Mouse (Mus musculus) spleen, postnatal 4 days (tissue): ENCODE results near the gene Rab8b.
"Not testable (repeated sequence)": the region's sequence is repeated elsewhere in the genome, so short reads cannot be mapped to it uniquely, and the experiment has no call there.

Source experiments
- DNase-seq, 2 experiments: peaks; one replicate each; pipeline ENCODE4 v3.0.0; 2022; ENCODE audit warnings: low spot score in 2 of 2

Rab8b gene

DNA sequence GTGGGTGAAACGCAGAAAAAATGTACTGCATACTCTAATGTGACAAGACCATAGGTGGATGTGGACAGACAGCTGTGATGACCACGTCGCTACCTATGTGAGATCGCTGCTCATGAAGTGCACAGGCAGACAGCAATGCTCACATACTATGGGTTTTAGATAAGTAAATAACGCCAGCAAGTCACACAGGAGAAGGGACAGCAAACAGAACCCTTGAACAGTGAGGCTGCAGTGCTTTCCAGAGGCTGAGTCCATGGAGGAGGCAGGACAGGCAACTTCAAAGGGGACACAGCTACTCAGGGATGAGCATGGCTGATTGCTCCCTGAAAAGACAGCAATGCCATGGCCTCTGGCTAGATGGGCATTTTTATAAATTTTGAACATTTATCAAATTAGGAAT, 72.7 kb downstream of the Rab8b start:
- no peak for DNase-seq

GRCm38 (mm10) chr9:66835097-66835480, 84.4 kb downstream of the Rab8b start:
- peak in 1 of 2 experiments; percentile 51 for DNase-seq

- peak; percentile 99 for DNase-seq
Observed at GRCm38 (mm10) chr9:66834318-66835096, 85.0 kb downstream of the Rab8b start, which contains the start of gene Aph1c. Gene Aph1c, minus strand, starts transcription at chr9:66834726.

- no peak for DNase-seq
Observed at GRCm38 (mm10) chr9:66833851-66834250, 85.6 kb downstream of the Rab8b start.

DNA sequence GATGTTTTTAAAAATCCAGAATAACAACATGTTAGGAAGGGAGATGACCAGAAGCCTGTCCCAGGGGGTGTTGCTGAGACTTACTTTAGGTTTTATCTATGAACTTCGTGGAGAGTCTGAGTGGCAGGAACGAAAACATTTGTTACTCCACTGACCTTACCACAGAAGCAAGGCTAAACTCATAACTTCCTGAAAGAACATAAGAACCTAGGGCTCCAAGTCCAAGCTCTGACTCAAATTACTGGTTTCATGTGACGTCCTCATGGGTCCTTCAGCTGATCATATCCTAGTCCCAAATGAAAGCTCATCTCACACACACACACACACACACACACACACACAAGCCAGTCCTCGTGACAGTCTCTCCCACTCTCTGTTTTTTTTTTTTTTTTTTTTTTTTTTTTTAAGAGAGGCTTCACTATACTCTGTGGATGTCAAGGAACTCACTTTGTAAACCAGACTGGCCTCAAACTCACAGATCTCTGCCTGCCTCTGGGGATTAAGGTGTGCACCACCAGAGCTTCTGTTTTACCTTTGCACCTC, 87.0 kb downstream of the Rab8b start:
- DNase-seq, result no peak

GRCm38 (mm10) chr9:66825990-66826389, 93.5 kb downstream of the Rab8b start:
- no peak for DNase-seq

DNA sequence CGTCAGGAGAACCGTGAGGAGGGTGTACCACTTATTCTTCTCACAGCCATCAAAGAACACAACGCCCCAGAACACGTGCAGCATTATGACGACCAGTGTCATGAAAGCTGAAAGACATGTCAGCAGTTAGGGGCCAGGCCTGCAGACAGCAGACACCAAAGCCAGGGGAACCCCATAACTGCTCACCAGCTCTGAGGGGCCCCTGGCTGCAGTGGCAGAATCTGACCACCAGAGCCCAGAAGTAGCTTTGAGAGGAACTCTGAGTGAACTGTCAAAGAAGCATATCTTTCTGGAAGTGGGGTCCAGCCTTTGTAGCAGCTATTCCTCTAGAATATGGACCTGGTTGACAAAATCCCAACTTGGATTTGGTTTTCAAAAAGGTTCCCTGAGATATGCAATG, 97.2 kb downstream of the Rab8b start:
- DNase-seq, result not testable (repeated sequence)

DNA sequence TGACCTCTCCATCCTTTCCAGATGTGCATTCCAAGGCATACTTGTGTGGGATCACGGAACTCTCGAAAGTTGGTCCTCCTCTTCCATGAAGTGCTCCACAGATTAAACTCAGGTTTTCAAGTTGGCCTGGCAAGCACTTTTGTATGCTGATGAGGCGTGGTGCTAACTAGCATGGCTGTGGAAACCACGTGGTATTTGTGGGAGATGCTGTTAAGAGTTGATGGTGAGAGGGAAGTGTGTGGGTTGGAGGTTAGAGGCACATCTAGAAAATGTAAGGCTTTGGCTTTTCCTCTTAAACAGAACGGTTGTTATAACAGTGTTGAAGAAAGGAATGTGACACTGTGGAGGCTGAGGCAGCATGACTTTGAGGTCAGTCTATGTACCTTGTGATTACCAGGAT, 98.5 kb downstream of the Rab8b start:
- no peak for DNase-seq

- no peak for DNase-seq
Observed at GRCm38 (mm10) chr9:66813392-66813791, 106.1 kb downstream of the Rab8b start.

DNA sequence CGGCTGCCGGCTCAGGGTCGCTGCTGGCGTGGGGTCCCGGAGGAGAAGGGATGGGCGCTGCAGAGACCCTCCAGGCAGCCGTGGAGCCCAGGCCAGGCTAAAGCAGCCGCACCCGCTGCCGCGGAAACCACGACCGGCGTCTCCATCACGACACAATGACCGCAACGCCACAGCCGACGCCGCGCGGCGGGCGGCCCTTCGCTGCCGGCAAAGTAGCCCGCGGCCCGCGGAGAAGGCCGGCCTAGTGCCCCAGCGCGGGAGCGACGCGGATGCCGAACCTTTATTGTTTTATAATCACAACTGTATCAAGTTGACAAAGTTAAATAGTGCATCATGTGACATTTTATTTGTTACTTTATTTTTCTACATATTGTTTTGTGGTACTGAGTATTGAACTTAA, 113.5 kb downstream of the Rab8b start:
- DNase-seq, result not testable (repeated sequence)

DNA sequence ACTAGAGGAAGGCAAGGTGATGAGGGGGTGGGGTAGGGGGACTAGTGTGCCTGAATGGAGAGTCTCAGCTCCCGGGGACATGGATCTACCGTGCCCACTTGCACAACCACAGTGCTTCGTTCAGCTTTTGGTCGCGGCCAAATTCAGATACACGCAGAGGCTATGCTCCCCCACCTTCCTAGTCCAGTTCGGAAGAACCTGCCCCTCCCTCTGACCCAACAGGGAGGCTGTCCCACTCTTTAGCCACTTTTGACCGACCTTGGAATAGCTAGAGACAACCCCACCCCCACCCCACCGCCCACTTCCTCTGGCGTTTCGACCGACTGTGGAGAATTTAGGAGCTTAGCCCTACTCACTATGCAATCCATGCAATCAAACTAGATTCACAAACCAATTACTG, 117.5 kb downstream of the Rab8b start:
- peak in 1 of 2 experiments; percentile 54 for DNase-seq

GRCm38 (mm10) chr9:66796739-66797138, 122.7 kb downstream of the Rab8b start, which contains the start of gene Gm10647:
Gene Gm10647, plus strand, starts transcription at chr9:66797039.
- no peak for DNase-seq

- peak; percentile 89 to 93 for DNase-seq
Observed at GRCm38 (mm10) chr9:66795464-66796324, 123.8 kb downstream of the Rab8b start, which contains the start of gene Aph1b. Gene Aph1b, minus strand, starts transcription at chr9:66795490.

DNA sequence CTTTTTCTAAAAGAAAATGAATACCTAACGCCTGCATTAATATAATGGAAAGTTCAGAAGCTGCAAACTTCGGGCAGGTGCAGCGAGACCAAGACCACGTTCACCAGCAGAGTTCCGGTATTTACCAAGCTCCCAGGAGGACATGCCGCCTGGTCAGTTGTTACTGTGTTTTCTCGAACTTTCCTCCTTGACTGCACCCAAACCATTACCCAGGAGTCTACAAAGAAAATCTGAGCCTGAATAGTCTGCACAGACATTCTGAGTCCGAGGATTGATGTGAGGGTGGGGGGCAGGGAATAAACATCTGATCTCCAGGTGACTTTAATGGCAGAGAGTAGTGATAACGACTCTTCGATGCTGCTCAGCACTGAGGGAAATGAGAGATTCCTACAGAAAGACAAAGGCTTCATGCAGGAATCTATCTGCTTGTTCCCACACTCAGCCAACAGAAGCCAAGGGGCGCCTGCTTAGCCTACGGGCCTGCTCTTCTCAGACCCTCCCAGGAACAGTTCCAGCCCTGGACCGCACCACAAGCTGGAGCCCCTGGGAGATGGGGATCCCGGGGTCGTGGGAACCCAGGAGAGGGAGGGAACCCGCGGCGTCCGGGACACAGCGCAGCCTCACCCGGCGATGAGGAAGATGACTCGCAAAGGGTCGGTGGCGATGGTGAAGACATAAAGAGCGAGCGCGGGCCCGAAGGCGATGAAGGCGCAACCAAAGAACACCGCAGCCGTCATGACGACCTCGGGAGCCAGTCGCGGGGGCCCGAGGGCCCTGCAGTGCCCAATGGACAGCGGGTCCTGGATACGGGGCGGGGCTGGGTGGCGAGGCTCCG, 124.6 kb downstream of the Rab8b start:
- no peak for DNase-seq
